Mouse (Mus musculus) olfactory bulb, adult 2 months (tissue): ENCODE measurements around the gene Myl6.

ENCODE experiments used
- CTCF ChIP-seq: fragments of 200-500 bp; IDR thresholded peaks from 2 replicates; pipeline ENCODE4 v1.5.1; 2012; ENCODE audit warnings: low read depth, mild to moderate bottlenecking, low read length, moderate library complexity; ENCODE audit not compliant: insufficient read depth
- POLR2A ChIP-seq: fragments of 200-500 bp; IDR thresholded peaks from 2 replicates; pipeline ENCODE4 v1.6.1; 2012; ENCODE audit warnings: mild to moderate bottlenecking, low read depth, low read length, moderate library complexity; ENCODE audit not compliant: insufficient read depth

GRCm38 (mm10) chr10:128474366-128474765 lies 19.6 kb downstream of the Myl6 start:
- TF ChIP-seq POLR2A (no peak), CTCF (no peak)
